Mouse (Mus musculus): ENCODE measurements around the gene Olfr933.

DNA sequence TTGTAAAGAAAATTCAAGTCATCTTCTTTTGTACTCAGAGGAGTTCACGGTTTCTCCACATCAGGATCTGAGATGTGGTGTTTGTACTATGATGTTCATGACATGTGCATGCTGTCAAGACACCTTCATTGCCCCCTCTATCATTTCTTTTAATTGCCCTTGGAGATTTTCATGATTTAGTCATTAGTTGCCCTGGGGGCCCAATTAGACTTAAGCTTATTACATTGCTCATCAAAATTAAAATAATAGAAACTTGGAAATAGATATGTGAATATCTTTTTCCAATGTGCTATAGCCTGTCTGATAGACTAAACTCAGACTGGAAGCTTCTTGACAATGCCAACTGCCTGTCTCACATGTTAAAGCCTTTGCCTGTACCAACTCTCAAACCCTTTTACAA lies 51.2 kb downstream of the Olfr933 start, which contains the start of gene Olfr146:
- TF ChIP-seq CTCF (IDR thresholded peaks at IDR 0.05; ENCODE audit: insufficient read depth, low read length) (no peak), POLR2A (IDR thresholded peaks at IDR 0.05; ENCODE audit: borderline replicate concordance, extremely low read depth, low read depth, low read length) (no peak)
